Mouse (Mus musculus): Measurements from ENCODE around the gene Ccdc125. TPM values are rescaled to one million over a fixed set of nuclear protein-coding genes. Genes with fewer than 3 reads are reported as not detected.
"Not testable (repeated sequence)": the region's sequence is repeated elsewhere in the genome, so short reads cannot be mapped to it uniquely, and the experiment has no call there.

Ccdc125 gene
- polyA plus RNA-seq, 1 experiment, result 0.17 TPM

GRCm38 (mm10) chr13:100728086-100728485 lies 58.6 kb downstream of the Ccdc125 start:
- H3K36me3 ChIP-seq (ENCODE audit: control insufficient read depth, insufficient read depth), result peaks cover 29% of the 10 kb centered on the region
- H3ac ChIP-seq (ENCODE audit: control insufficient read depth, insufficient read length), result no peak overlapping the region
- no peak for TF ChIP-seq MYOG (IDR thresholded peaks at IDR 0.05; ENCODE audit: control insufficient read depth in 1 of 3, insufficient read depth in 1 of 3, insufficient read length in 2 of 3, low read depth in 2 of 3)
- TF ChIP-seq E2F4 (IDR thresholded peaks at IDR 0.05; ENCODE audit: insufficient read depth), result no peak
- no peak for TF ChIP-seq POLR2A (IDR thresholded peaks at IDR 0.05; ENCODE audit: insufficient read length, low read depth)
- no peak for TF ChIP-seq TCF12 (IDR thresholded peaks at IDR 0.05; ENCODE audit: insufficient read depth, poor library complexity, severe bottlenecking)
- no peak for TF ChIP-seq USF1 (IDR thresholded peaks at IDR 0.05; ENCODE audit: low read depth)
- peaks cover 75% of the 10 kb centered on the region for H3K79me2 ChIP-seq (ENCODE audit: control insufficient read depth, insufficient read depth)
- H3K4me2 ChIP-seq (ENCODE audit: low read depth), result no peak overlapping the region
- H3K4me3 ChIP-seq, result no peak overlapping the region
- no peaks in the 10 kb centered on the region for H3K27me3 ChIP-seq (ENCODE audit: control insufficient read depth, insufficient read depth, insufficient read length)

GRCm38 (mm10) chr13:100728530-100728929 lies 59.0 kb downstream of the Ccdc125 start:
- peak overlapping the region; percentile 94 for H3K4me2 ChIP-seq (ENCODE audit: low read depth)
- not testable (repeated sequence) for H3ac ChIP-seq (ENCODE audit: control insufficient read depth, insufficient read length); H3K27me3 ChIP-seq (ENCODE audit: control insufficient read depth, insufficient read depth, insufficient read length)
- peak overlapping the region; percentile 95 for H3K4me3 ChIP-seq
- H3K79me2 ChIP-seq (ENCODE audit: control insufficient read depth, insufficient read depth), result peaks cover 70% of the 10 kb centered on the region
- peaks cover 29% of the 10 kb centered on the region for H3K36me3 ChIP-seq (ENCODE audit: control insufficient read depth, insufficient read depth)

DNA sequence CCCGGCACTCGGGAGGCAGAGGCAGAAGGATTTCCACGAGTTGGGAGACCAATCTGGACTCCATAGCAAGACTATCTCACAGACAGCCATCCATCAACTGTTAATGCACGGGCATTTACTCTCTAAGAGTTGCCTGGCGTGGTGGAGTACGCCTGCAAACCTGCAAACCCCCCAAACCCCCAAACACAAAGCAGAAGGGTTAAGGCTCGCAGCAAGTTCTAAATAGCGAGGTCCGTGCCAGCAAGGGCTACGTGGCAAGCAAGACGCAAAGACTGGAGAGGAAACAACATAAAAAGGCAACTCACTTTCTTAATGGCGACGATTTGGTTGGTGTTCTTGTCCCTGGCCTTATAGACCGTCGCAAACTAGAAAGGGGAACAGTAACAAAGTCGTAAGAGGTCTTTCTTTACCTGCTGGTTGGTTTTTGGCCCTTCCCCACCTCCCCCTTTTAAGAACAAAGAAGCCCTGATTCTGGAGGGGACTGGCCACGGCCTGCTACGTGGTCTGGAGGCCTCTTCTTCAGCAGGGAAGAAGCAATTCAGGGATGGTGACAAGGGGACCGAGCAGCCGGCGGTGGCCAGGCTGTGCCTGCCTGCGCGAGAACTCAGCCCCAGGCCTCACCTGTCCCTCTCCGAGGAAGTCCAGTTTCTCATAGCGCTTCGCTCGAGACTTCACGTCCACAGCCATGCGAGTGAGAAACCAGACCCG lies 60.8 kb downstream of the Ccdc125 start:
- Histone ChIP-seq H3K79me2 (ENCODE audit: control insufficient read depth, insufficient read depth) (peaks cover 54% of the 10 kb centered on the region), H3K4me3 (peak overlapping the region; percentile 95), H3K4me2 (ENCODE audit: low read depth) (peak overlapping the region; percentile 94), H3K36me3 (ENCODE audit: control insufficient read depth, insufficient read depth) (peaks cover 31% of the 10 kb centered on the region), H3ac (ENCODE audit: control insufficient read depth, insufficient read length) (peak overlapping the region; percentile 32), H3K27me3 (ENCODE audit: control insufficient read depth, insufficient read depth, insufficient read length) (no peaks in the 10 kb centered on the region)
- TF ChIP-seq POLR2A (IDR thresholded peaks at IDR 0.05; ENCODE audit: insufficient read length, low read depth) (no peak), POLR2AphosphoS2 (IDR thresholded peaks at IDR 0.05; ENCODE audit: insufficient read length, low read depth) (no peak), CEBPB (IDR thresholded peaks at IDR 0.05; ENCODE audit: insufficient read depth, poor library complexity, severe bottlenecking) (no peak), SRF (IDR thresholded peaks at IDR 0.05; ENCODE audit: control insufficient read depth, insufficient read length, low read depth) (no peak), TCF3 (IDR thresholded peaks at IDR 0.05; ENCODE audit: insufficient read length, low read depth) (no peak), MYOG (IDR thresholded peaks at IDR 0.05; ENCODE audit: control insufficient read depth in 1 of 3, insufficient read depth in 1 of 3, insufficient read length in 2 of 3, low read depth in 2 of 3) (no peak), MAX (IDR thresholded peaks at IDR 0.05; ENCODE audit: low read depth) (no peak)

- H3K27me3 ChIP-seq (ENCODE audit: control insufficient read depth, insufficient read depth, insufficient read length), result no peaks in the 10 kb centered on the region
- H3ac ChIP-seq (ENCODE audit: control insufficient read depth, insufficient read length), result peak within 1 kb of the TSS; percentile 32
- H3K4me3 ChIP-seq, result peak within 1 kb of the TSS; percentile 95
- TF ChIP-seq MAX (IDR thresholded peaks at IDR 0.05; ENCODE audit: low read depth) (peak; percentile 93), POLR2AphosphoS2 (IDR thresholded peaks at IDR 0.05; ENCODE audit: insufficient read length, low read depth) (peak; percentile 75), SRF (IDR thresholded peaks at IDR 0.05; ENCODE audit: control insufficient read depth, insufficient read length, low read depth) (peak; percentile 76), MYOG (IDR thresholded peaks at IDR 0.05; ENCODE audit: control insufficient read depth in 1 of 3, insufficient read depth in 1 of 3, insufficient read length in 2 of 3, low read depth in 2 of 3) (no peak), MYOD1 (IDR thresholded peaks at IDR 0.05; ENCODE audit: control insufficient read depth in 1 of 3, insufficient read length in 2 of 3, low read depth in 2 of 3) (peak in 1 of 3 experiments; percentile 9), POLR2A (IDR thresholded peaks at IDR 0.05; ENCODE audit: insufficient read length, low read depth) (peak; percentile 52), USF1 (IDR thresholded peaks at IDR 0.05; ENCODE audit: low read depth) (peak; percentile 91), CEBPB (IDR thresholded peaks at IDR 0.05; ENCODE audit: insufficient read depth, poor library complexity, severe bottlenecking) (no peak), TCF3 (IDR thresholded peaks at IDR 0.05; ENCODE audit: insufficient read length, low read depth) (no peak), TCF12 (IDR thresholded peaks at IDR 0.05; ENCODE audit: insufficient read depth, poor library complexity, severe bottlenecking) (no peak), E2F4 (IDR thresholded peaks at IDR 0.05; ENCODE audit: insufficient read depth) (no peak), REST (IDR thresholded peaks at IDR 0.05; ENCODE audit: insufficient read depth, insufficient read length) (no peak)
- H3K4me2 ChIP-seq (ENCODE audit: low read depth), result peak within 1 kb of the TSS; percentile 94
- peaks cover 49% of the 10 kb centered on the region for H3K79me2 ChIP-seq (ENCODE audit: control insufficient read depth, insufficient read depth)
- peaks cover 26% of the 10 kb centered on the region for H3K36me3 ChIP-seq (ENCODE audit: control insufficient read depth, insufficient read depth)
Observed at GRCm38 (mm10) chr13:100730861-100731176, 61.3 kb downstream of the Ccdc125 start, which contains the start of gene Cdk7. Gene Cdk7 (minus strand): TSS chr13:100730939.

- H3K4me3 ChIP-seq, result peak overlapping the region; percentile 95
- peaks cover 41% of the 10 kb centered on the region for H3K79me2 ChIP-seq (ENCODE audit: control insufficient read depth, insufficient read depth)
- H3K4me2 ChIP-seq (ENCODE audit: low read depth), result peak overlapping the region; percentile 85
- H3K27me3 ChIP-seq (ENCODE audit: control insufficient read depth, insufficient read depth, insufficient read length); H3ac ChIP-seq (ENCODE audit: control insufficient read depth, insufficient read length): not testable (repeated sequence)
- H3K36me3 ChIP-seq (ENCODE audit: control insufficient read depth, insufficient read depth), result peaks cover 26% of the 10 kb centered on the region
Observed at GRCm38 (mm10) chr13:100731462-100732046, 62.0 kb downstream of the Ccdc125 start.
